Mouse (Mus musculus) midbrain, postnatal 0 days (tissue): ENCODE data around the gene Tas2r108. TPM values are rescaled to one million over a fixed set of nuclear protein-coding genes. Genes with fewer than 3 reads are reported as not detected.

Source experiments
- ATAC-seq: fragments of 200-750 bp; cut with Nextera tagmentation; 2 replicates; pipeline ENCODE4 v1.8.0; 2017; ENCODE audit warnings: moderate number of reproducible peaks, mild to moderate bottlenecking, moderate TSS enrichment, moderate library complexity; ENCODE audit not compliant: low FRiP score
- DNase-seq: peaks from one replicate; pipeline ENCODE4 v3.0.0-alpha.2; 2015; ENCODE audit warnings: low spot score
- H3K27ac ChIP-seq: fragments of 300-500 bp; sonication (generic); 2 replicates; pipeline ENCODE4 v1.5.1; 2014; ENCODE audit warnings: low read depth, mild to moderate bottlenecking, low read length, mixed read lengths
- H3K27me3 ChIP-seq: fragments of 300-500 bp; sonication (generic); 2 replicates; pipeline ENCODE4 v1.6.1; 2014; ENCODE audit warnings: low read length, control low read depth, mixed read lengths; ENCODE audit not compliant: insufficient read depth
- H3K36me3 ChIP-seq: fragments of 300-500 bp; sonication (generic); 2 replicates; pipeline ENCODE4 v1.6.1; 2014; ENCODE audit warnings: low read length, control low read depth, mixed read lengths; ENCODE audit not compliant: insufficient read depth
- H3K4me1 ChIP-seq: fragments of 300-500 bp; sonication (generic); 2 replicates; pipeline ENCODE4 v1.6.1; 2014; ENCODE audit warnings: mild to moderate bottlenecking, control low read depth, antibody characterized with exemption, low read length, mixed read lengths; ENCODE audit not compliant: insufficient read depth
- H3K4me2 ChIP-seq: fragments of 300-500 bp; sonication (generic); 2 replicates; pipeline ENCODE4 v1.6.1; 2014; ENCODE audit warnings: low read depth, mild to moderate bottlenecking, low read length, mixed read lengths; ENCODE audit not compliant: poor library complexity, severe bottlenecking
- H3K4me3 ChIP-seq: fragments of 300-500 bp; sonication (generic); 2 replicates; pipeline ENCODE4 v1.5.1; 2014; ENCODE audit warnings: low read depth, mild to moderate bottlenecking, low read length, moderate library complexity
- H3K9ac ChIP-seq: fragments of 300-500 bp; sonication (generic); replicated peaks from 2 replicates; pipeline ENCODE4 v1.6.1; 2014; ENCODE audit warnings: mild to moderate bottlenecking, low read length, moderate library complexity, mixed read lengths; ENCODE audit not compliant: poor library complexity, severe bottlenecking
- H3K9me3 ChIP-seq: fragments of 300-500 bp; sonication (generic); 2 replicates; pipeline ENCODE4 v1.6.1; 2016; ENCODE audit warnings: low read length, control low read depth
- CTCF ChIP-seq: IDR thresholded peaks from 2 replicates; pipeline ENCODE4 v1.5.1; 2016; ENCODE audit warnings: antibody characterized with exemption, mild to moderate bottlenecking
- WGBS: fragments of 180-500 bp; shearing (Covaris S2); extraction: QIAGEN DNeasy Blood & Tissue Kit; methylation state at CpG from one replicate; pipeline ENCODE4 v1.1.7; 2014; 5-methylcytosine and 5-hydroxymethylcytosine counted together
- polyA plus RNA-seq: library from polyadenylated mRNA; unstranded; fragments of >200 nt; fragmentation: Nextera tagmentation; extraction: Ambion mirVana; gene quantifications from 2 replicates; pipeline ENCODE4 v1.2.1, GENCODE M21; 2015
- total RNA-seq: library from RNA; depleted of rRNA; stranded (reverse); fragments of >200 nt; gene quantifications from 2 replicates; pipeline ENCODE4 v1.2.3, GENCODE M21; 2014; rRNA removed

Gene Tas2r108
- total and polyA plus RNA-seq, 2 experiments from 2014 or later: 0.16 TPM; not detected in 1

- no peak for DNase-seq
- Histone ChIP-seq H3K4me2 (no peak overlapping the region), H3K4me1 (0 out of 2 replicates have a peak, but pooled peaks cover 4% of the 10 kb centered on the region), H3K4me3 (no peak overlapping the region), H3K27ac (no peak overlapping the region), H3K27me3 (no peaks in the 10 kb centered on the region), H3K36me3 (peaks cover 23% of the 10 kb centered on the region), H3K9ac (no peak overlapping the region), H3K9me3 (no peaks in the 10 kb centered on the region)
- WGBS: 91% methylated on average over 4 of the region's 4 CpGs
- no peak for ATAC-seq
- no peak for TF ChIP-seq CTCF
Measured at GRCm38 (mm10) chr6:40476132-40476531, 17.2 kb upstream of the Tas2r108 start.

GRCm38 (mm10) chr6:40479705-40480104, 13.6 kb upstream of the Tas2r108 start:
- TF ChIP-seq CTCF: peak; percentile 64

GRCm38 (mm10) chr6:40482318-40482717, 11.0 kb upstream of the Tas2r108 start:
- Histone ChIP-seq H3K36me3 (peaks cover 26% of the 10 kb centered on the region), H3K4me2 (no peak overlapping the region), H3K9me3 (no peaks in the 10 kb centered on the region), H3K27ac (no peak overlapping the region), H3K4me1 (no peaks in the 10 kb centered on the region), H3K9ac (no peak overlapping the region), H3K4me3 (no peak overlapping the region), H3K27me3 (no peaks in the 10 kb centered on the region)
- DNase-seq: no peak
- no peak for ATAC-seq
- TF ChIP-seq CTCF: no peak
- WGBS: 94% methylated on average over 5 of the region's 5 CpGs

More at GRCm38 (mm10) chr6:40479705-40480104, 13.6 kb upstream of the Tas2r108 start:
- ATAC-seq (no peak), DNase-seq (peak; percentile 65)
- no peak overlapping the region for H3K9ac ChIP-seq
- no peak overlapping the region for H3K4me2 ChIP-seq
- no peaks in the 10 kb centered on the region for H3K27me3 ChIP-seq
- H3K36me3 ChIP-seq: peaks cover 41% of the 10 kb centered on the region
- H3K4me3 ChIP-seq: no peak overlapping the region
- no peak overlapping the region for H3K27ac ChIP-seq
- H3K9me3 ChIP-seq: no peaks in the 10 kb centered on the region
- 98% methylated on average over 1 of the region's 1 CpGs for WGBS
- H3K4me1 ChIP-seq: no peaks in the 10 kb centered on the region

- ATAC-seq: no peak
- Histone ChIP-seq H3K9me3 (no peaks in the 10 kb centered on the region), H3K4me3 (no peak within 1 kb of the TSS), H3K4me2 (no peak within 1 kb of the TSS), H3K27me3 (no peaks in the 10 kb centered on the region), H3K9ac (no peak within 1 kb of the TSS), H3K27ac (no peak within 1 kb of the TSS), H3K36me3 (no peaks in the 10 kb centered on the region), H3K4me1 (no peaks in the 10 kb centered on the region)
- TF ChIP-seq CTCF: no peak
- no peak for DNase-seq
Measured at GRCm38 (mm10) chr6:40490933-40491332, 2.4 kb upstream of the Tas2r108 start, which contains the start of gene Tas2r137. Gene Tas2r137, plus strand, starts transcription at chr6:40491233.

GRCm38 (mm10) chr6:40519408-40519807, 26.1 kb downstream of the Tas2r108 start, which contains the start of gene Prss37:
Gene Prss37, minus strand, starts transcription at chr6:40519508.
- Histone ChIP-seq H3K4me3 (no peak within 1 kb of the TSS), H3K4me2 (no peak within 1 kb of the TSS), H3K4me1 (no peaks in the 10 kb centered on the region), H3K9me3 (no peaks in the 10 kb centered on the region), H3K27ac (no peak within 1 kb of the TSS), H3K27me3 (no peaks in the 10 kb centered on the region), H3K9ac (no peak within 1 kb of the TSS), H3K36me3 (no peaks in the 10 kb centered on the region)
- WGBS: 83% methylated on average over 1 of the region's 1 CpGs
- DNase-seq: no peak
- no peak for TF ChIP-seq CTCF
- no peak for ATAC-seq

Other genes with a start within 250 kb of the Tas2r108 start
- 57.3 and 72.3 TPM in 2 replicates for gene Agk, start 168.4 kb upstream of the Tas2r108 start, total RNA-seq
- 63.7 and 64.2 TPM in 2 replicates for gene Agk, start 168.4 kb upstream of the Tas2r108 start, polyA plus RNA-seq
- gene E330009J07Rik, start 57.4 kb upstream of the Tas2r108 start, total RNA-seq: 20.0 and 23.6 TPM in 2 replicates
- 6.7 and 7.8 TPM in 2 replicates for gene E330009J07Rik, start 57.4 kb upstream of the Tas2r108 start, polyA plus RNA-seq
- gene Wee2, start 54.4 kb upstream of the Tas2r108 start, total RNA-seq: 0.16 and 0.38 TPM in 2 replicates
- 0.14 TPM in 1 of 2 replicates, not detected in the other for gene Wee2, start 54.4 kb upstream of the Tas2r108 start, polyA plus RNA-seq
- gene Ssbp1, start 22.2 kb upstream of the Tas2r108 start, total RNA-seq: 14.9 and 18.6 TPM in 2 replicates
- gene Ssbp1, start 22.2 kb upstream of the Tas2r108 start, polyA plus RNA-seq: 71.7 and 73.7 TPM in 2 replicates
- 0.44 TPM in 1 of 2 replicates, not detected in the other for gene Tas2r137, start 2.3 kb upstream of the Tas2r108 start, total RNA-seq
- gene Tas2r137, start 2.3 kb upstream of the Tas2r108 start, polyA plus RNA-seq: not detected in 2 replicates
- gene Prss37, start 26.0 kb downstream of the Tas2r108 start, total RNA-seq: not detected in 2 replicates
- gene Prss37, start 26.0 kb downstream of the Tas2r108 start, polyA plus RNA-seq: not detected in 2 replicates
- gene Olfr461, start 61.5 kb downstream of the Tas2r108 start, total RNA-seq: not detected in 2 replicates
- gene Olfr461, start 61.5 kb downstream of the Tas2r108 start, polyA plus RNA-seq: 0.29 TPM in 1 of 2 replicates, not detected in the other
- gene Olfr460, start 76.0 kb downstream of the Tas2r108 start, total RNA-seq: 0.05 TPM in 1 of 2 replicates, not detected in the other
- not detected in 2 replicates for gene Olfr460, start 76.0 kb downstream of the Tas2r108 start, polyA plus RNA-seq
- gene Clec5a, start 92.3 kb downstream of the Tas2r108 start, total RNA-seq: 2.1 TPM in 1 of 2 replicates, not detected in the other
- gene Clec5a, start 92.3 kb downstream of the Tas2r108 start, polyA plus RNA-seq: 0.52 and 0.79 TPM in 2 replicates
- gene Tas2r138, start 119.8 kb downstream of the Tas2r108 start, total RNA-seq: not detected in 2 replicates
- not detected in 2 replicates for gene Tas2r138, start 119.8 kb downstream of the Tas2r108 start, polyA plus RNA-seq
- gene Mgam, start 135.3 kb downstream of the Tas2r108 start, total RNA-seq: 1.1 and 1.8 TPM in 2 replicates
- 0.11 and 0.26 TPM in 2 replicates for gene Mgam, start 135.3 kb downstream of the Tas2r108 start, polyA plus RNA-seq